Mouse (Mus musculus) thymus, postnatal 4 days (tissue): ENCODE results near the gene Slc30a2.
"Not testable (repeated sequence)": the region's sequence is repeated elsewhere in the genome, so short reads cannot be mapped to it uniquely, and the experiment has no call there.

ENCODE experiments used
- DNase-seq: peaks from one replicate; pipeline ENCODE4 v3.0.0; 2021

The Slc30a2 gene

GRCm38 (mm10) chr4:134324655-134325054, 18.3 kb upstream of the Slc30a2 start:
- DNase-seq, result no peak

- no peak for DNase-seq
These were observed 16.0 kb upstream of the Slc30a2 start for GRCm38 (mm10) chr4:134326859-134327530.

DNA sequence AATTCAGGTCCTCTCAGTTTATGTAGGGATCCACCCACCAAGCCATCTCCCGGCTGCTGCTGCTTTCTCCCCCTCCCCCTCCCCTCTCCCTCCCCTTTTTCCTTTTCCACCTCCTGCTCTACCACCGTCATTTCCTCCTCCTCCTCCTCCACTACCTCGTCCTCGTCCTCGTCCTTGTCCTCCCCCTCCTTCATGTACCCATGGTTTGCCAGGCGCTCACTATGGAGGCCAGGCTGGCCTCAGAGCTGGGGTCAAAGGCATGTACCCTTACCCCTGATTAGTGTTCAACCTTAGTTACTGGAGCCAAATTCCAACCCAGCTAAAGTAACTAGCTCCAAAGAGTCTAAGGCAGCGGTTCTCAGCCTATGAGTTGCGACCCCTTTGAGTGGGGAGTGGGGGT, 14.8 kb upstream of the Slc30a2 start:
- DNase-seq, result no peak

- no peak for DNase-seq
These were observed 14.1 kb upstream of the Slc30a2 start for GRCm38 (mm10) chr4:134328832-134329231.

DNA sequence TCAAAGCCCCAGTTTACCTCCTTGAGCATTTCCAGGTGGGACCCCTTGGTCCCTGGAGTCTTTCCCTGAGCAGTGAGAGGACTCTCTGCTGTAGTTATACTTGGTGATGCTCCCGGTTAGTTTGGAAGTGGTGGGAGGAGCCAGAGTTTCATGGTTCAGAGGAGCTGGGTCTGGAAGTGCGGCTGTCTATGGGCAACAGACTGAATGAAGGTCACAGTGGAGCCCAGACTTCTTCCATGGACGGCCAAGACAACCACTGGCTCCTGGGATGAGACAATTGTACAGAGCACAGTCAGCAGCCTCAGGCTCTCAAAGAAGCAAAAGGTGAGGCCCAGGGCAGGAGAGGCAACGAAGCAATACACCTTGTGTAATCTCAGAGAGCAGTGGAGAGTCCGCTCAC, 12.7 kb upstream of the Slc30a2 start:
- DNase-seq, result no peak

- DNase-seq, result not testable (repeated sequence)
These were observed 1.8 kb upstream of the Slc30a2 start for GRCm38 (mm10) chr4:134341231-134341630.

- DNase-seq, result no peak
These were observed 685 bp upstream of the Slc30a2 start for GRCm38 (mm10) chr4:134342213-134342779.

- peak; percentile 36 for DNase-seq
These were observed 1.6 kb downstream of the Slc30a2 start for GRCm38 (mm10) chr4:134344620-134345019.

DNA sequence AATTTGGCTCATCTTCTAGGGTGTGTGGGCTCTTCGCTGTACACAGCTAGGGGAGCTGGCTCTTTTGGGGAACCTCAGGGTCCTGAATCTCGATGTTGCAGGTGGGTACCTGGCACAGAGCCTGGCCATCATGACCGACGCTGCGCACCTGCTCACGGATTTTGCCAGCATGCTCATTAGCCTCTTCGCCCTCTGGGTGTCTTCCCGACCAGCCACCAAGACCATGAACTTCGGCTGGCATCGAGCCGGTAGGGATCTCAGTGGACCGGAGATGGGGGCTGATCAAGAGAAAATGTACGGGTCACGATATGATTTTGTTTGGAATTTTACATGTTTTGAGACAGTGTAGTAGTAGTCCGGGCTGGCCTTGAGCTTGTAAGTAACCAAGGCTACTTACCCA, 2.8 kb downstream of the Slc30a2 start:
- DNase-seq, result no peak

DNA sequence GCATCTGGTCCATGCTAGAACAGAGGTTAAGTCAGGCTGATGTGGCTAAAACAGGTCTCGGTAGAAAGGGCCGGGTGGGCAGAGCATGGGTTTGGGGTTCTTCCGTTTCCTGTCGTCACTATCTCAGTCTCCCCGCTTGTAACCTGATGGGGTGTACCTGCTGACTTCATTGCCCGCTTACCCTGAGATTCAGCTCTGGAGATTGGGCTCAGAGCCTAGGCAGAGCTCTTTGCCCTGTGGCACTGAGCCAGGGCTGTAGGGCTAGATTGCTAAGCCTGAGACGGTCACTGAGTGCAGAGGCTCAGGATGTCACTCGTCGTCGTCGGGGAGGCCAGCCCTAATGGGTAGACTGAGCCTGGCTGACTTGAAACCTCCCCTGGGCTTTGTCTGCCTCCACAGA, 5.1 kb downstream of the Slc30a2 start:
- no peak for DNase-seq

DNA sequence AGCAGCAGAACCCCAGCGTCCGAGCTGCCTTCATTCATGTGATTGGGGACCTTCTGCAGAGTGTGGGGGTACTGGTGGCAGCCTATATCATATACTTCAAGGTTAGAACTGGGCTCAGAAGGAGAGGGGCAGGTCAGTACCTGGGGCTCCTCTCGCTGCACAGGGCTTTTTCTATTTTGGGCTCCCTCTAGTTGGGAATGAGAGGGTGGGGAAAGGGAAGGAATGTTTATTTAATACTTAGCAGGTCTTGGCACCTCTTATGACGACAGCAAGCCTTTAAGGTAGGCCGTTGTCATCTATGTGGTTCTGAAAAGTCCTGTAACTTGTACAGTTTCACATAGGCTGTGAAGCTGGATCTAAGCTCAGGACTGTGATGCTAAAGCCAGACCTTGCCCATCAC, 5.6 kb downstream of the Slc30a2 start:
- DNase-seq, result no peak

DNA sequence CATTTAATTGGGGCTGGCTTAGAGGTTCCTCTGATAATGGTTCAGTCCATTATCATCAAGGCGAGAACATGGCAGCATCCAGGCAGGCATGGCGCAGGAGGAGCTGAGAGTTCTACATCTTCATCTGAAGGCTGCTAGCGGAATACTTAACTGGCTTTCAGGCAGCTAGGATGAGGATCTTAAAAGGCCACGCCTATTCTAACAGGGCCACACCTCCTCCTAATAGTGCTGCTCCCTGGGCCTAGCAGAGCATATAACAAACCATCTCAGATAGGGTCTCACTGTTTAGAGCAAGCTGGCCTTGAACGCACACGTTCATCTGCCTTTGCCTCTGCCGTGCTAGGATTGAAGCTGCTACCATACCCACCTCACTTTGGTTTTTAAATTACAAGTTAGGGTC, 6.8 kb downstream of the Slc30a2 start:
- DNase-seq, result no peak

- DNase-seq, result no peak
These were observed 7.7 kb downstream of the Slc30a2 start for GRCm38 (mm10) chr4:134350641-134351040.

GRCm38 (mm10) chr4:134351329-134352260, 8.6 kb downstream of the Slc30a2 start:
- no peak for DNase-seq

DNA sequence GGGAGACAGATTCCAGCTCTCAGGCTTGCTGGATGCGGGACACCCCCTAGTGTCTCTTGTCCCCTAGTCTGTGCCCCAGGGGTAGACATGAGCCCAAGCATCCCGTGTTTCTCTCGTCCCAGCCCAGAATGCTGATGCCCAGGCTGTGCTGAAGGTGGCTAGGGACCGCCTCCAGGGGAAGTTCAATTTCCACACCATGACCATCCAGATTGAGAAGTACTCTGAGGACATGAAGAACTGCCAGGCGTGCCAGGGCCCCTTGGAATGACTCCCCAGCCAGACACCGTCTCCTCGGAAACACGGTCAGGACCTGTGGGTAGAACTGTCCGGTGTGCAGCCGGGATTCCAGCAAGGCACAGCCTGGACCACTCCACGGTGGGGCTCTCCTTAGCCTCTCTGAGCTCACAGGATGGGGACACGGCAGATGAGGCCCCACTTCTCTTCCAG, 9.3 kb downstream of the Slc30a2 start:
- no peak for DNase-seq

DNA sequence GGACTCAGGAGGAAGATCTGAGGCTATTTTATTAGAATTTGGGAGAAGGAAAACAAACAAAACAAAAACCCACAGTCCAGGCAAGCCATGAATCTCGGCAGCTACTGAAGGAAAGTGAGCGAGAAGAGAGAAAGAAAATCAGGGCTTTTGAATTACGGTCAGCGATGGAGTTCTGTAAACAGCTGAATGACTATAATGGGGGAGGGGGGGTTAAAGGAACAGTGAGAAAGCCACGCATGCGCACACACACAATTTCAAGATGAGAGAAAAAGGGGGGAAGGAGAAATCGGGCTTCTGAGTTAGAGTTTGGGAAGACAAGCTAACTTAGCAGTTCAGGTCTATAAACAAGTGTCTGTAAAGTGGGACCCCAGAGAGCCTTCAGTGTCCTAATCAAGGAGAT, 9.9 kb downstream of the Slc30a2 start:
- no peak for DNase-seq

DNA sequence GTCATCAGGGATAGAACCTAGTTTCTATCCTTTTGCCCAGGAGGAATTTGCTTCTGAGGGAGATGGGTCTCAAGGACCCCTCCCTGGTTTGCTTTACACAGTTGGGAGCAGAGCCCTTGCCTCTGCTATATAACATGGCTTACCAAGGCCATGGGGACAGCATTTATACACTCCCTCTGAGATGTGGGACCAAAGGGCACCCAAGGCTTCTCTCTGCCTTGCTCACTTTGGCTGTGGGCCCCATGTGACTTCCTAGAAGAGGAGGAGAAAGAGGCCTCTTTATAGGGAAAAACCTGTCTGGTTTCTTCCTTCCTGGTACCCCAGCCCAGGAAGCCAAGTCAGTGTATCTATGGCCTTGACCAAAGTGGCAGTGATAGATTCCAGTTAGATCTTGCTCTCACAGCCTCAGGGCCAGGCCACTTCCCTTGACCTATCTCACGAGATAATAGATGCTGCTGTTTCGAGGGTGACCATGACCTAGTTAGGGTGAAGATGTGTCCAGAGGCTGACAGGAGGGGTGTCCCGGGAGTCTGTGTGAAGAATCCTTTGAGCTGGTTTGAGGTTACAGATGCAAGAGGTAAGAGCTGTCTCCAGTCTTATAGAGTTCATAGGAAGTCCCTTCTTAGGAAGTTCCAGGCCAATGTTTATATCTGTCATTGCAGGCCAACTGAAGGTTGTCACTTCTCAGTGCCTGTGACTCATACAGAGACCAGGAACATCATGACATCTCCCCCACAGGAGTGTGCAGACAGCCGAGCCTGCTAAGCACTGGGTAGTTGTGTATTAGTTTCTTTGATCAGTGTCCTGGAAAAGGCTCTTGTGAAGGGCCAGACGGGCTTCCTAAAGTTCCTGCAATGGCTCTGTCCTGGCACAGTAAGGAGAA, 10.8 kb downstream of the Slc30a2 start:
- no peak for DNase-seq

GRCm38 (mm10) chr4:134355841-134356452, 13.0 kb downstream of the Slc30a2 start:
- no peak for DNase-seq

DNA sequence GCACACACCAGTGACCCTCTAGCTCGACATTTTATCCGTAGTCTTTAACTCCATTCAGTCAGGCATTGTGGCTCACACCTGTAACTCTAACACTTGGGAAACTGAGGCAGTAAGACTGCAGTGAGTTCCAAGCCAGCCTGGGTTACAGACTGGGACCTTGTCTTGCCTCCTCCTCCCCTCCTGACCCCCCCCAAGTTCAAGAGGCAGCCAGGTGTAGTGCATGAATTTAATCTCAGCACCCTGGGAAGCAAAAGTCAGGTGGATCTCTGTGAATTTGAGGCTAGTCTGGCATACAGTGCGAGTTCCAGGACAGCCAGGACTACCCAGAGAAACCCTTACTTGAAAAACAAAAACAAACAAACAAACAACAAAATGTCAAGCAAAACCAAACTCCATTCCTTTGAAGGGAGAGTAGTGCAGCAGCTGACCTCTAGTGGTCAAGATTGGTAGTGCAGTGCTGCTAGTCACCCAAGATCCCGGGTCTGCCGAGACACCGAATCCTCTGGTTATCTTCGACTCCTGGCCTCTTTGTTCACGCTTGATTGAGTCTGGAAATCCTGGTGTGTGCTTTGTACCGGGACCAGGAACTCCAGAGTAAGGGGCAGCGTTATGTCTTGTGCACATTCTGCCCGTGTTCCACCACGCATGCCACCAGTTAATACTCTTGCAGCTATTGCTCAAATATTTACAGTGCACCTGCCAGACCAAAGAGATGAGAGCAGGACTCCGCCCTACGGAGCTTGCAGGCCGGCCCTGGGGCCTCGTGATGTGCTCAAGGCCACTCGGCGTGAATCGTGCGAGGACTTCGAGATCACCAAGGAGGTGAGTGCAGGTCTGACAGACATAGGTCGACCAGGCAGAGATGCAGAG, 13.8 kb downstream of the Slc30a2 start:
- DNase-seq, result peak; percentile 87

GRCm38 (mm10) chr4:134357461-134357771, 14.4 kb downstream of the Slc30a2 start:
- DNase-seq, result no peak

DNA sequence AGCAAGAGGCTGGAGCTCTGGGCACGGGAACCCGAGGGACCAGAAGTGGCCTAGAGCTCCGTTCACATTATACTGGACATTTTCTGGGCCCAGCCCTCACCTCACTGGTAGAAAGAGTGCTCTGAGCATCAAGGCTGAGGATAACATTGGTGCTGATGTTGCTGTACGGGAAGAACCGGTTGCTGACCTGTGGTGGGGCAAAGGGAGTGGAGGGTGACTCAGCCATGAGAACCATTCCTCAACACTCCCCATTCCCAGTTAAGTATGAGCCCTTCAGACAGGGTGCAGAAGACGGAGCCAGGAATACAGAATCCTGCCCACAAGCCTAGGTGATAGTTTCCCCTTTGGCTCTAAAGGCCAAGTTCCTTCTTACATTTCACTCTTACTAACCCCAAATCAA, 16.7 kb downstream of the Slc30a2 start:
- DNase-seq, result no peak
